Mouse (Mus musculus): ENCODE data around the gene Gm281. TPM values are rescaled to one million over a fixed set of nuclear protein-coding genes. Genes with fewer than 3 reads are reported as not detected.

The Gm281 gene
- not detected for total RNA-seq (2023)

DNA sequence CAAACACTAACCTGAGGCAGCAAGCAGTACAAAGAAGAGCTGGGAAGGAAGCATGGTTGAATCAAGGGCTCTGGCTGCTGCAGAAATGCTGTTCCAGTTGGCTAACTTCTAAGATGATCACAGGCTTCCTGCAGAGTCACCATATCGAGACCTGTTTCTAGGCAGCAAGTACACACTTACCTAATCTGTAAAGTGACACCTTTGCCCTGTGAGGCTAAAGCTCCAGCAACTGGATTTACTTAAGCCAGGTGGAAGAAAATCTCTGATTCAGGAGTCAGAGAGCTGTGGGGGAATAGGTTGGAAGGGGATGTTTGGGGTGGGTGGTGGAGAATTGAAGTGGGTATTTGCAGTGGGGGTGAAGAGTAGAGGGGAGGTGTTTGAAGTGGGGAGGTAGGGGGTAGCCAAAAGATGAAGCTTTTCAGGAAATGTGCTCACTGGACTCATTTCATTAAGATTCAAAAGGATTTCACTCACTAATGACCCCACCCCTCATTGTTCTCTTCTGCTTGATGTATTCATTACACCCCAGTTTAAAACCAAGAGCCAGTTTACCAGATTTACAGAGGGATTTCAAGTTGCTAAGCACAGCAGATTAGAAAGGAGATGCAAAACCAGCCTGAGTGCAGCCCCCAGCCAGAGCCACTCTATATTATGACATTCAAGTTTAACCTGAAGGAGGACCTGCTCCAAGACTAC is at the start of gene Gm281:
Gm281 (minus strand) TSS at position 92 of the 696 bp plus-strand sequence.

DNA sequence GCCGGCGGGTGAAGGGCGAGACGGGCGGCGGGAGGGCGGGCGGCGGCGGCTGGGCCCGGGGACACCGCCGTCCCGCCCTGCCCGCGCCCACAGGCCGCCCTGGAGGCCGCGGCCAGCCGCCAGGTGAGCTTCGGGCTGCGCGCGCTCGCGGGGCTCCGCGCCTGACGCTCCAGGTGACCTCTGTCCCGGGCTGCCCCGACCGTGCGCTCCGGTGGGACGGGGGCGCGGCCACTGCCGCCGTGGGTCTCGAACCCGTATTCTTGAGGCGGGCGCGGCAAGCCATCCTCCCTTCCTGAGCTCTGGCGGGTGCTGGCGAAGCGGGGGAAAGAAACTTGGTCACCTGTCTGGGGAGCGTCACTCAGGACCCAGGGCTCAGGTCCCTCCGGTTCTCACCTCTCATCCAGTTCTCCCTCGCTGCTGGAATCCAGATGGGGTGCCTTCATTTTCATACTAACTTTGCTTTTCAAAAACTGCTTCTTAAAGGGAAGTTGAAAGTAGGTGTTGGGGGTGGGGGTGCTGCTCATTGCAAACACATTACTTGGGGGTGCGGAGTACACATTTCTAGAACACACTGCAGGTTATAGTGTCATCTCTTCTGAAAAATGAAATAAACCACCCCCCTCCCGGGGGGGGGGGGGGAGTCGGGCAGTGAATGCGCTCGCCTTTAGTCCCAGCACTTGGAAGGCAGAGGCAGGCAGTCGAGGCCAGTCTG is 47.3 kb upstream of the Gm281 start, which contains the start of the genes Atxn7 and Thoc7:
Atxn7 (plus strand) TSS at position 40 of the 712 bp plus-strand sequence.
Thoc7 (minus strand) TSS at position 452 of the 712 bp plus-strand sequence.

Other genes starting within 250 kb of the Gm281 start
- not detected for gene Sntn, start 243.6 kb downstream of the Gm281 start, total RNA-seq (2023)
- 92.2 TPM for gene Atxn7, start 47.0 kb upstream of the Gm281 start, total RNA-seq (2023)
- gene Thoc7, start 47.4 kb upstream of the Gm281 start, total RNA-seq (2023) = 65.7 TPM
- 107 TPM for gene Psmd6, start 206.5 kb upstream of the Gm281 start, total RNA-seq (2023)

Data from CD4-positive naive resting alpha-beta T cell, adult 76 days (primary cell).